Mouse (Mus musculus) spleen, postnatal 4 days (tissue): Measurements from ENCODE around the gene Thegl.
"Not testable (repeated sequence)": the region's sequence is repeated elsewhere in the genome, so short reads cannot be mapped to it uniquely, and the experiment has no call there.

ENCODE experiments used
- DNase-seq, 2 experiments: peaks; one replicate each; pipeline ENCODE4 v3.0.0; 2022; ENCODE audit warnings: low spot score in 2 of 2

Gene Thegl

GRCm38 (mm10) chr5:77015544-77016482 is at the start of gene Thegl:
TSS of gene Thegl (plus strand) at chr5:77016023.
- DNase-seq = peak; percentile 88 to 94

- no peak for DNase-seq
Measured at GRCm38 (mm10) chr5:76969250-76969649, 46.6 kb upstream of the Thegl start.

GRCm38 (mm10) chr5:76971115-76971514 is 44.7 kb upstream of the Thegl start:
- not testable (repeated sequence) for DNase-seq

GRCm38 (mm10) chr5:76973488-76973887 is 42.3 kb upstream of the Thegl start:
- DNase-seq = no peak

- no peak for DNase-seq
Measured at GRCm38 (mm10) chr5:76974207-76974553, 41.6 kb upstream of the Thegl start.

GRCm38 (mm10) chr5:76974554-76975285 is 41.1 kb upstream of the Thegl start, which contains the start of gene Srp72:
TSS of gene Srp72 (plus strand) at chr5:76974683.
- DNase-seq = peak; percentile 78 to 92

GRCm38 (mm10) chr5:76975736-76976135 is 40.1 kb upstream of the Thegl start:
- DNase-seq = no peak

GRCm38 (mm10) chr5:76984015-76984414 is 31.8 kb upstream of the Thegl start:
- DNase-seq = no peak

- no peak for DNase-seq
Measured at GRCm38 (mm10) chr5:76990789-76991188, 25.0 kb upstream of the Thegl start.

GRCm38 (mm10) chr5:76993174-76993814 is 22.5 kb upstream of the Thegl start:
- DNase-seq = peak in 1 of 2 experiments; percentile 56

GRCm38 (mm10) chr5:76998416-76998815 is 17.4 kb upstream of the Thegl start:
- DNase-seq = no peak

GRCm38 (mm10) chr5:77001192-77001591 is 14.6 kb upstream of the Thegl start:
- DNase-seq = no peak

- no peak for DNase-seq
Measured at GRCm38 (mm10) chr5:77004051-77004821, 11.6 kb upstream of the Thegl start, which contains the start of gene Arl9. TSS of gene Arl9 (plus strand) at chr5:77004055.

GRCm38 (mm10) chr5:77010352-77010751 is 5.5 kb upstream of the Thegl start:
- DNase-seq = no peak

- DNase-seq = no peak
Measured at GRCm38 (mm10) chr5:77011082-77011481, 4.7 kb upstream of the Thegl start.

- no peak for DNase-seq
Measured at GRCm38 (mm10) chr5:77013171-77013570, 2.7 kb upstream of the Thegl start.

GRCm38 (mm10) chr5:77028034-77028433 is 12.2 kb downstream of the Thegl start:
- DNase-seq = no peak

- peak; percentile 39 to 68 for DNase-seq
Measured at GRCm38 (mm10) chr5:77029735-77030134, 13.9 kb downstream of the Thegl start.

GRCm38 (mm10) chr5:77035101-77035500 is 19.3 kb downstream of the Thegl start:
- DNase-seq = not testable (repeated sequence)

- no peak for DNase-seq
Measured at GRCm38 (mm10) chr5:77038451-77038850, 22.6 kb downstream of the Thegl start.

GRCm38 (mm10) chr5:77039391-77039790 is 23.6 kb downstream of the Thegl start:
- no peak for DNase-seq
